Mouse (Mus musculus) left cerebral cortex, postnatal 25 days (tissue): Measurements from ENCODE around the gene Ppm1l. TPM values are rescaled to one million over a fixed set of nuclear protein-coding genes. Genes with fewer than 3 reads are reported as not detected.

Experiments
- DNase-seq, 2 experiments: peaks; one replicate each; pipeline ENCODE4 v3.0.0; 2022; ENCODE audit warnings: low spot score in 2 of 2, mixed read lengths in 1 of 2
- intact Hi-C: fragments of 180-260 bp; cut with DNase I; formaldehyde crosslinking; loops from one replicate; pipeline ENCODE4 v1.15.1; 2025
- total RNA-seq, 2 experiments: library from RNA; stranded (reverse); gene quantifications; 2 replicates each; pipeline ENCODE4 v1.2.3; 2021

Ppm1l gene
- 10 to 100 TPM; 77.9 to 86.8 TPM for total RNA-seq

DNA sequence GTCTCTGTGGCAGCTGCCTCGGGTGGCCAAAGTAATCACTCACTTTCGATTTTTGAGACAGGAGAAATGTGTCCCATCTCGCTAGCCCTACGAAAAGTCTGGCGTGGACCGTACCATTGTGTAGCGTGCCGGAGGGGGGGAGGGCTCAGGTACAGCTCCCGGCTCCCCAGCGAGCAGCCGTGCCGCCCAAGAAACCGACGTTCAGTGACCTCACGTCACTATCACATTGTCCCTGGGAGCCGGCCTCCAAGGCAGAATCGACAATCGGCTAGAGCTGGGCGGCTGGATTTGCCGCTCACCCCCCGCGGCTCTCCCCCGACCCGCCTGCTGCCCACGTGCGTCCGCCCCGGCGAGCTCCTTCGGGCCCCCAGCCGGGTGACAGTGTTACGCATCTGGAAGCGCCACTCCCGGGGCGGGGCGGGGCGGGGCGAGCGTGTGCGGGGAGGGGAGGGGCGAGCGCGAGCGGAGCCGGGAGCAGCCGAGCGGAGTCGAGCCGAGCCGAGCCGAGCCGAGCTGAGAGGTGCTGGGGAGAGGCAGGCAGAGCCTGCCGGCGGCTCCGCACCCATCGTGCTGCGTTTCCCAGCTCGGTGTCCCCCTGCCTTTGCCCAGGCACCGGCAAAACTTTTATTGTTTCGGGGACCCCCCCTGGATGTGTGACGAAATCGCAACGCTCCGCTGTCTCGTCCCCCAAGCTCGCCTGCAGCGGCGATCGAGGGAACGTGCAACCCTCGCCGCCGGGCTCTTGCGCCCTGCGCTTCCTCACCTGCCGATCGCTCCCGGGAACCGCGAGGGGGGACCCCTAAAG is at the start of gene Ppm1l:
Gene Ppm1l, plus strand, starts transcription at position 471 of the 805 bp plus-strand sequence.
- peak; percentile 90 to 93 for DNase-seq
- intact Hi-C loops, result loop anchor here (2.0 to 5.0 kb wide), 3 partner anchors 51 to 189 kb away; partner anchors contain the start of gene Kpna4

DNA sequence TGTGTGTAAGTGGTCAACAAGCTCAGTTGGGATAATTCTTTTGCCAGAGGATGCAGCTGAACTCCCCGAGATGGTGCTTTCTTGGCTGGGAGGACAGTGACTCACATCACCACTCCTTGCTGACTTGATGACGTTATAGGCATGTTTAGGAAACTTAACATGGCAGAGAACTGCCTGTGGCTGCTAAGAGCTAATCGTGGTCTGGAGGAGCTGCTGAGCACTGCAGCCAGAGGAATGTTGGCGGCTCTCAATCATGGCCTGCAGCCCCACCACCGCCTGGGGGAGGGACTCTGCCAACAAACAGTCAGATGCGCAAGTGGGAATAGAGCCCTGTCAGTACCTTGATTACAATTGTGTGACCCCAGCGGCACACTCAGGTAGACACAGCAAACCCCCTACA is 44.8 kb upstream of the Ppm1l start:
- intact Hi-C loops, result no loop called here
- peak in 1 of 2 experiments; percentile 36 for DNase-seq

DNA sequence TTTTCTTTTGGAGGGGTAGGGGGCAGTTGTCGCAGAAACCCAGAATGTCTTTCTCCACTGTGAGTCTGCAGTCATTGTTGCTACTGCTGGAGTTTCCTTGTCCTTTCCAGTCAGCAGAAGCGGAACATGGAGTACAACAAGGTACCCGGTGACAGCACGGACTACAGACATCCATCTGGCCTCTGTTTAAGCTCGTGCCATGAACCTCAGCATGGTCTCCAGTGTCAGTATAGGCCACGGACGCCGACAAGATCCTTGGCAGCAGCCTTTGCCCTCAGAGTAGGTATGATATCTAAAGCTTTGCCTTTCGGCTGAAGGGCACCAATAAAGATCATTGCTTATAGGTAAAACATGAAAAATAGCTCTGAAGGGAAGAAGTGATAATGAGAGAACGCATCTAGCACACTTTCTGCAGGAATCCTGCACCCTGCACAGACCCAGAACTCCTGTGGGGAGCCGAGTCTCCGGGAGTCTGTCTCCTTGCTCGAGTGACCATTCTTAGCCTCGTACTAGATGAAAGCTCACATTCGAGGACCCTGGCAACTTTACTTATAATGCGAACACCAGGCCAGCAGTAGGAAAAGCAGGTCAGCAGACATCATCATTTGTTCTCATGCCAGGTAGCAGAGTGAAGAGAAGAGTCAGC is 42.5 kb upstream of the Ppm1l start:
- intact Hi-C loops, result no loop called here
- no peak for DNase-seq

DNA sequence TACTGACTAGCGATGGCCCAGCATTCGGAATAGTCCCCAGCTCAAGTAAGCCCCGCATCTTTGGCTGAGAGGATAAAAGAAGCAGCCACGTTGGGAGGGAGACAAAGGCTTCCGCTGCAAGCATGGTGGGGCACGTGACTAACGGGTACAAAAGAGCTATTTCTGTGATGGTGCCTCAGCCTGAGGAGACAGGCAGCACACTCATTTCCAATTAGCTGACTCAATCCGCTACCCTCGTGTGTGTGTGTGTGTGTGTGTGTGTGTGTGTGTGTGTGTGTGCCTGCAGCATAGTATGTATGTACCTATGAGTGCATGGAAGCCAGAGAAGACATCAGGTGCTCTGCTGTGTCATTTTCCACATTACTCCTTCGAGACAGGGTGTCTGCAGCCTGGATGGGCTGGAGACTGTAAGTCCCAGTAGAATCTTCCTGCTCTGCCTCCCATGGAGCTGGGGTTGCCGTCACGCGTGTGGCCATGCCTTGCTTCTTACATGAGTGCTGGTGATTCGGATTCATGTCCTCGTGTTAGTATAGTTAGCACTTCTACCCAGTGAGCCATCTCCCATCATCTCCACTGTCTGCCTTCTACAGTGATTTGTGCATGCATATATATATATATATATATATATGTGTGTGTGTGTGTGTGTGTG is 41.9 kb upstream of the Ppm1l start:
- peak; percentile 47 to 67 for DNase-seq
- intact Hi-C loops, result no loop called here

- no peak for DNase-seq
- intact Hi-C loops, result no loop called here
Measured at GRCm38 (mm10) chr3:69278648-69279047, 38.0 kb upstream of the Ppm1l start.

DNA sequence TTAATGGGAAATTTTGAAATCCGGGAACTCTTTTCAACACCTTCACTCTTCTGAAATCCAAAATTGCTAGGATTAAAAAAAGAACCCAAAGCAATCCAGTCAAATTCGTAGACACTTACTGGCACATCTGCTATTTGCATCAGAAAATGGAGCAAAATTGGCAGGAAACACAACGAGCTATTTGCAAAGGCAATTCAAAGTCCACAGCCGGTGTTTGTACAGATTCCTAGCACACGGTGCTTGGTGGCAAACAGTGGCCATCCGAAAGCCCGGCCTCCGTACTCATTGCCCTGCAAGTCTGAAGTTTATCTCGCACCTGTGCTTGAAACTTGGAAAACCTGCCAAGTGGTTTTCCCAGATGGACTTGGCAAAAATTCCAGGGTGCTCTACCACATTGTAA is 34.3 kb upstream of the Ppm1l start:
- intact Hi-C loops, result no loop called here
- peak; percentile 31 to 59 for DNase-seq

DNA sequence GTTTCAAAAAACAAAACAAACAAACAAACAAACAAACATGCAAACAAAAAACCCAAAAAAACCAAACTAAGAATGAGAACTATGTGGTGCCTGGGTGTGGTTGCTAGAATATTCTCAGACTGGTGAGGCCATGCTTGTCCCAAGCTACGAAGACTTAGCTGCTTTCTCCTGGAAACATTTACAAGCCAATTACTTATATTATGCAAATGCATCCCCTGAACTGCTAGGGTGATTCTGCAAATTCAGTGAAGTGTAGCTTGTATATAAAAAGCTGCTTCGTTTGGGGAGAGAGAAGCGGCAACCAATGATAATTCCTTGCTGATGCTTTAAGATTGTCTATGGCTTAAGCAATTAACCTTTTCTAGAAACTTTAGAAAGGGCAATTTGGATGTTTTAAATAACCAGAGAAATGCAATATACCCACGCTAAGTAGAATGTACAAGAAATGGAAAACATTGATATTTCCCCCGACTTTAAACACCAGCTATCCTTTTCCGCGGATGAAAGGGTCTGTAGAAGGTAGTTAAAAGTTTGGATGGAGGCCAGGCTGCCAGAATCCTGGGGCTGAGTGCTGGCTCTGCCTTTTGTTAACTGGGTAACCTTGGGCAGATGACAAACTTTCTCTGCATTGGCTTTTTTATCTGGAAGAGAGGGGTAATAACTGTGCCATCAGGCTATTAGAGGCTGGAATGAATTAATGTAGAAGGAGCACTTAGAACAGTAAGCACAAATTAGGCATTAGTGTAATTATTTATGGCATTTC is 33.4 kb upstream of the Ppm1l start:
- intact Hi-C loops, result no loop called here
- DNase-seq, result no peak

DNA sequence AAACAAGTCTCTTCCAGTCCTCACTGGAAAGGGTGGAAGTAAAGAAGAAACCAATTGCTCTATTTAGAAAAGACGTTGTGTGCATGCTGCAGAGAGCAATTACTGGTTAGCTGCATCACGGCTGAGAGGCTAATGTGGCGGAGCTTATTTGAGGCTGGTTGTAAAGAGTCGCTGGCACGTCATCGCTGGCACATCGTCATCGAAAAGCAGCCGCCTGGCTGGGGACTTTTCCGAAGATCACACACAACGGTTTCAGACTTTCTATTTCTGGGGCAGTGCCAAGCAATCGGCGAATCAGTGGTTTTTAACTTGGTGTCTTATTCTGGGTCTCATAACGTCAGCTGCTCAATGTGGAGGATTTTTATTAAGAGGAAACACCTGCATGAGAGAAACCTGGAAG is 26.8 kb upstream of the Ppm1l start:
- DNase-seq, result peak; percentile 27 to 50
- intact Hi-C loops, result no loop called here

DNA sequence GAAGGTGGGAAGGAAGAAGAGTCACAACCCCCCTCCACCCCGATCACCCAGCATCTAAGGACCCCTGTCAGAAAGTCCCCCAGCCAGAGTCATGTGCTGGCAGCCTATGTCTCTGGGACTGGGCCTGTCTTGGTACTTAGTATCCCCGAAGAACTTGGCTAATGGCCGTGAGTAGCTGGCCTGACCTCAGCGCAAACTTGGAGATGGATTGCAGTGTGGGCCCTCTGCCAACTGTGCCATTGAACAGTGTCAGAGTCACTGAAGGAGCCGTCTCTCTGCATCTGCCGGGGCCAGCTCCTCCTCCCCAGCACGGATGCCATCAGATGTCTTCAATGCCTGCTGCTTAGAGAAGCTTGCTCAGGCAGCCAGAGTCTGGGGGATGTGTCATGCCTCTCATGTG is 26.4 kb upstream of the Ppm1l start:
- intact Hi-C loops, result no loop called here
- peak; percentile 20 to 35 for DNase-seq

DNA sequence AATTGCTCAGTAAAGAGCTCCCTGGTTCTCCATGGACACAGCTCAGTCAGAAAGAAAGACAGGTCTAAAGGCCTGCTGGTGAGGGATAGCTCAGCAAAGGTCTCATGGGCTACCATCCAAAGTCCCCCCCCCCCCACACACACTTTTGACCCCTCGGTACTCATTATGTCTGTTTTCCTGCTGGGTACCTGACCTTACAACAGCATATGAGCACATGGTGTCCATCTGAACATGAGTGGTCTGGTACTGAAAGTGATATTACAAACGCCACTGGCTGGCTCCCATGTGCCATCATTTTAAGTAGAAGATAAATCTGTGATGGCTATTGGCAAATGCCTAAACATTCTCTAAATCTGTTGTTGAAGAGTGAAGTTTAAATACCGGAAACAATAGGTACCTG is 25.8 kb upstream of the Ppm1l start:
- DNase-seq, result no peak
- intact Hi-C loops, result no loop called here

- no peak for DNase-seq
- intact Hi-C loops, result no loop called here
Measured at GRCm38 (mm10) chr3:69292628-69293027, 24.0 kb upstream of the Ppm1l start.

- intact Hi-C loops, result loop anchor here (5.0 kb wide), 1 partner anchor 34 kb away; no protein-coding TSS in a partner anchor
- no peak for DNase-seq
Measured at GRCm38 (mm10) chr3:69296270-69296669, 20.4 kb upstream of the Ppm1l start.

- intact Hi-C loops, result no loop called here
- DNase-seq, result no peak
Measured at GRCm38 (mm10) chr3:69300121-69300520, 16.5 kb upstream of the Ppm1l start.

- intact Hi-C loops, result loop anchor here (2.0 to 5.0 kb wide), 3 partner anchors 51 to 189 kb away; partner anchors contain the start of gene Kpna4
- no peak for DNase-seq
Measured at GRCm38 (mm10) chr3:69315810-69316390, 761 bp upstream of the Ppm1l start.

GRCm38 (mm10) chr3:69317251-69318125 is 827 bp downstream of the Ppm1l start:
- peak in 1 of 2 experiments; percentile 29 for DNase-seq
- intact Hi-C loops, result loop anchor here (1.0 to 5.0 kb wide), 4 partner anchors 50 to 190 kb away; partner anchors contain the start of gene Kpna4

DNA sequence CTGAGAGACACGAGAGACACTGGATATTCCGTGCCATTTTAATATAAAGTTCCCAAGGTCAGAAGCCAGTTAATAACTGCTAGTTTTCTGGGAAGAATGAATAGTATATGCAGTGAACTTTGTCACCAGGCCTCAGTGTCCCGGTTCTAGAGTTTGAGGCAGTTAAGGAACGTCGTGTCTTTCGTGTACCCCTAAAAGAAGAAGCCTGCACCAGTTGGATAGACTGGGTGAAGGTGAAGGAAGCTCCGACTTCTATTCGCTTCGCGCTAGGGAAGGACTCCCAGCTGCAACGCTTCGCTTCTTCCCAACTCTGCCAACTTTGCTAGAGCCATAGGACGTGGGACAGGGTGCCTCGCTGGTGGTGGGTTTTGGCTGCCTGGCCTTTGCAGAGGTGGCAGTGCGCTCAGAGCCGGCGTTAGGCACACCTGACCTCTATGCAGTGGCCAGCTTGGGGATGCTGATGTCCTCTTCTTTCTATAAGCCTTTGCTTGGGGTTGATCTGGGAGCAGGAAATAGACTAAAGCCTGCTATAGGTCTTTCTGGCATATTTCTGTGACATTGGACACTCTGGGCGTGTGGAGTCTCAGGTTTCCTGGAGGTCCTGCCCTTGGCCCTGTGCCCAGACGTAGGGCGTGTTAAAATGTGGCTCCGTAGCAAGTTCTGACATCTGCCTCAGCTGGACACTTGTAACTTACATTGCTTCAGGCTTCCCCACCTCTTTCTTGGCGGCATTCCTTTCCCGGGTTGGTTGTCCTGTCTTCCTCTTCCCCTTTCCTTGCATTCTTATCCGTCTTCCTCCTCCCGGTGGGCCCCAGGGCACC is 1.7 kb downstream of the Ppm1l start:
- intact Hi-C loops, result loop anchor here (1.0 to 5.0 kb wide), 3 partner anchors 49 to 191 kb away; partner anchors contain the start of gene Kpna4
- no peak for DNase-seq

GRCm38 (mm10) chr3:69319061-69319720 is 2.5 kb downstream of the Ppm1l start:
- no peak for DNase-seq
- intact Hi-C loops, result loop anchor here (5.0 kb wide), 2 partner anchors 48 to 192 kb away; partner anchors contain the start of gene Kpna4
